Mouse (Mus musculus) lung, postnatal 10 days (tissue): ENCODE results near the gene Insr.
A peak's percentile ranks its signal among the peaks of the same experiment; 100 is the strongest.
"Not testable (repeated sequence)": the region's sequence is repeated elsewhere in the genome, so short reads cannot be mapped to it uniquely, and the experiment has no call there.

ENCODE experiments used
- DNase-seq: peaks from one replicate; pipeline ENCODE4 v3.0.0; 2021

Insr gene

GRCm38 (mm10) chr8:3230118-3231060, 49.0 kb downstream of the Insr start:
- no peak for DNase-seq

DNA sequence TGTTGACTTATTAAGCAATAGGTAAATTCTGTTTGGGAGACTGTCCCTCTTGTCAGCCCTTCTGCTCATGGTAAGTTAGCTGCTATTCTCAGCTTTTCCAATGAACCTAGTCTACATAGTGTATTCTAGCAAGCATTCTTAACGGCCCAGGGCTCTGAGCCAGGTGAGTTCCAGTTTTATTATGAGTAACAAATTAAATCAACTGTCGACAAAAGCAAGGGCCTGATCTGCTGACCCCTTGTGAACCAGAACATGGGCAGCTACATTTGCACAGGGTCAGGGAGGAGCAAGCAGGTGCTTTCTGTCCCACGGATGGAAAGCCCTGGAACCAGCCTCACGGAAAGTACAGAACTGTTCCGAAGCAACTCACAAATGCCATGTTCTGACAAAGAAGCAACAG, 52.0 kb downstream of the Insr start:
- DNase-seq = no peak

DNA sequence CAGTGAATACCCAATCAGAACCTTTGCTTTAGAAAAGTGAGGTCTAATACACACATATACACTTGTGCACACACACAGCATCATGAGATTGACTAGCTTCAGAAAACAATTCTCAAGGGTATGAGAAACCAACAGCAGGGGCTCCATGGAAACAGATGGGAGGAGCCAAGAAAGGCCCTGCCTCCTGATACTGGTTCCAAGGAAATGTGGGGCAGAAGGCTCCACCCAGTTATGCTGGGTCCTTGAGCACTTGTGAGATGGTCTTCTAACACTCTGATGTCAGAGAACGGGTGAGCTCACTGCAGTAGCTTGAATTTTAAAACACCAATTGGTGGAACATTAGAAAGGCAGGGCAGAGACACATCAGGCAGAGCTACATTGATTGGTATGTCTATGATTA, 53.7 kb downstream of the Insr start:
- DNase-seq = peak; percentile 57

GRCm38 (mm10) chr8:3225184-3225583, 54.2 kb downstream of the Insr start:
- no peak for DNase-seq

DNA sequence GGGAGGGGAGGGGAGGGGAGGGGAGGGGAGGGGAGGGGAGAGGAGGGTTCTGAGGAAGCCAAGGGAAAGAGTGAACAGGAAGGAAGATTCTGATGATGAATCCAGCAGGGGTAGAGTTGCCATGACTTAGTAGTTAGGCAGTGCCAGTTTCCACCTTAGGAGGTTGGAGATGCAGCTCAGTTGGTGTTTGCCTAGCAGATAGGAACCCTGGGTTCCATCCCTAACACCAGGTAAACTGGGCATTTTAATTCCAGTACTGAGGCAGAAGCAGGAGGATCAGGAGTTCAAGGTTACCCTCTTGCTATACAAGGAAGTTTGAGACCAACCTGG, 56.8 kb downstream of the Insr start:
- no peak for DNase-seq

DNA sequence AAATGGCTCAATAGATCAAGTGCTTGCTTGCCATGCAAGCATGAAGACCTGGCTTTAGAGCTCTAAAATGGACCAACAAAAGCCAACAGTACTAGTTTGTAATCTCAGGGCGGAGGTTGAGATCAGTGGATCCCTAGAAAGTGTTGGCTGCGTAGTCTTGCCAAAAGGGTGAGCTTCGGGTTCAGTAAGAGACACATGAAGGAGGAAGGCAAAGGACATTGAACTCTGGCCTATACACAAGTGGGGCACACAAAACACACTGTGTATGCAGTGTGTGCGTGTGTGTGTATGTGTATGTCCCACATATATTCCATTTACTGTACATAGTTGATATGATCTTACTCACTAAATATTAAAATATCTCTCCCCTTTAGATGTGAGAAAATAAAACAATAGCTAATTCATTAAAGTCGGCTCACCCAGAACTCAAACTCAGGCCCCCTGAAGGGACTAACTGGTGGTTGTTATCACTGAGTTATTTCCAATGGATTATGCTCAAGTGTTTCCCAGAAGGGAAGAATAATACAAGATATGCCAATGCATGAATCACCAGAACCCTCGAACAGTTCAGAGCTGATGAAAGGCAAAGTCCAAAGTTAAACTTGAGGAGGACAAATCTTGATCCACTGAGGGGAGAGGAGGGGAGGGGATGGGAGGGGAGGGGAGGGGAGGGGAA, 57.3 kb downstream of the Insr start:
- no peak for DNase-seq

GRCm38 (mm10) chr8:3221047-3221959, 58.1 kb downstream of the Insr start:
- DNase-seq = peak; percentile 97

GRCm38 (mm10) chr8:3220502-3220901, 58.9 kb downstream of the Insr start:
- peak; percentile 60 for DNase-seq

DNA sequence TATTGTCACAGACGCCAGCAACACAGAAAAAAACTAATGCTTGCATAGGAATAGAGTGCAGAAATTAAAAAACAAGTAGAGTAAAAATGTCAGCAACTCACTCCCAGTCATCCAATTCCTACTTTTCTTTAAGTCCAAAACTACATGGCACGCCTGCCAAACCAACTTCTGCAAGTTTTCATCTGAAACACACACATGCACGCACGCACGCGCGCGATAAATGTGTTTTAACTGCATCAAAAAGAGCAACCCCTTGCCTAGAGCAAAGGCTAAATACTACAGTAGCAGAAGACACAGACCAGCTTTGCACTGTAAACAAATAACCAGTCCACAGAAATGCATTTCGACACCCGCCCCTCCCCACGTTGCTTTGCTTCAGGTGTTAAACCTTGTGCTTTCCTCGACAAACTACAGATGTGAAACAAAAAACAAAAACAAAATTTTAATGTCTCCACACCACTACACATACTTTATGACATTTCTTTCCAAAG, 59.5 kb downstream of the Insr start:
- no peak for DNase-seq

GRCm38 (mm10) chr8:3219266-3219665, 60.2 kb downstream of the Insr start:
- no peak for DNase-seq

GRCm38 (mm10) chr8:3216541-3217092, 62.8 kb downstream of the Insr start:
- DNase-seq = no peak

DNA sequence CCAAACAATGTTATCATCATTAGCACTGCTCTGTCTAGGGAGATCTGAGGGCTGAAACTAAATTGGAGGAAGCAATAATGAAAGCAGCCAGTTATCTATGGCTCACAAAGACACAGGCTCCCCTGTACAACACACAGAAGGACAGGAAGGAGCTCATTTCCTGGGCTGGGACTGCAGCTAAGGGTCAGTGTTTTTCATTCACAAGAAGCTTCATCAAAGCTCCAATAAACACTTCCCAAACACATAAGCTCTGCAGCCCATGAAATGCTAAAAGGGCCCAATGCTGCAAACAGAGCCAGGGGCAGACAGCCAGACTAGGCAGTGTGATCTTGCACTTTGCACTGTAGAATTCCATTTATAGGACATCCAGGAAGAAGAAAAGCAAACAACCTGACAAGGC, 63.9 kb downstream of the Insr start:
- DNase-seq = peak; percentile 78

DNA sequence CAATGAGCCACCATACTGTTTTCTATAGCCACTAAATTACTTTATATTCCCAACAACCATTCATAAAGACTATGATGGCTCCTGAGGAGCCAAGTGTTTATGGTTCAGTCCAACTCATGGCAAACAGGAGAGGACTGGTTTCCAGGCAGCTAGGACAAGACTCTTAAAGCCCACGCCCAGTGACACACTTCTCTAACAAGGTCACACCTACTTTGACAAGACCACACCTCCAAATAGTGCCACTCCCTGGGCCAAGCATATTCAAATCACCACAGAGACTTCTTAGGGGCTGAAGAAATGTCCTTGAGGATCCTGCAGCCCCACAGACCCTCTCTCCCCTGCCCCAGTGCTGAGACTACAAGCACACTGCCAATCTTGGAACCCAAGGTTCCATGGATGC, 64.8 kb downstream of the Insr start:
- no peak for DNase-seq

GRCm38 (mm10) chr8:3211456-3211855, 68.0 kb downstream of the Insr start:
- peak; percentile 54 for DNase-seq

DNA sequence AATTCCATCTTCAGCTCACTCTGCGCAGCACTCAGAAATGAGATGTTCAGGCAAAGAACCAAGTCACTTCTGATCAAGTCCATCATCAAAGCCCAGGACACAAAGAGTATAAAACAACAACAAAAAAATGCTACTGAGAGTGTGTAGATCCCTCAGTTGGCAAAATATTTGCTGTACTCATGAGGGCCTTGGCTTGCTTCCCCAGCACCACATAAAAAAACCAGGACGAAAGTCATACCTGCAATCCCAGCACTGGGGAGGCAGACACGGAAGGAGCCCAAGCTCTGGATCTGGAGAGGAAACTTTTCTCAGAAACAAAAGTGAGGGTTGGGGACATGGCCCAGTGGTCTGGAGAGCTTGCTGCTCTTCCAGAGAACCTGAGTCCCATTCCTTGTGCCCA, 69.5 kb downstream of the Insr start:
- no peak for DNase-seq

GRCm38 (mm10) chr8:3209268-3209667, 70.1 kb downstream of the Insr start:
- DNase-seq = peak; percentile 59

DNA sequence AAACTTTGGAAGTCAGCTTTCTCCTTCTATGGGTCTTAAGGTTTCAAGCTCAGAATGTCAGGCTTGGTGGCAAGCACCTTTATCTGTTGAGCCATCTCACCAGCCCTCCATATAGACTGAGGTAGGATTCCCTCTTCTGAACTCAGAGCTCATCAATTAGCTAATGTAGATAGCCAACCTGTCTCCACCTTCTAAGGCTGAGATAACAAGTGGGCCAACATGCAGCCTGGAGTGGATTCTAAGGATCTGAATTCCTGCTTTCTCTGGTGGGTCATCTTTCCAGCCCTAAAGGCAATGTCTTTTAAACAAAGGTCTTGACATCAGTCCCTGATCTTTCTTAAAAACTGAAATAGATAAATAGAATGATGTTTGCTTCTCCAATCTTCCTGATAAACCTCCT, 70.7 kb downstream of the Insr start:
- no peak for DNase-seq

DNA sequence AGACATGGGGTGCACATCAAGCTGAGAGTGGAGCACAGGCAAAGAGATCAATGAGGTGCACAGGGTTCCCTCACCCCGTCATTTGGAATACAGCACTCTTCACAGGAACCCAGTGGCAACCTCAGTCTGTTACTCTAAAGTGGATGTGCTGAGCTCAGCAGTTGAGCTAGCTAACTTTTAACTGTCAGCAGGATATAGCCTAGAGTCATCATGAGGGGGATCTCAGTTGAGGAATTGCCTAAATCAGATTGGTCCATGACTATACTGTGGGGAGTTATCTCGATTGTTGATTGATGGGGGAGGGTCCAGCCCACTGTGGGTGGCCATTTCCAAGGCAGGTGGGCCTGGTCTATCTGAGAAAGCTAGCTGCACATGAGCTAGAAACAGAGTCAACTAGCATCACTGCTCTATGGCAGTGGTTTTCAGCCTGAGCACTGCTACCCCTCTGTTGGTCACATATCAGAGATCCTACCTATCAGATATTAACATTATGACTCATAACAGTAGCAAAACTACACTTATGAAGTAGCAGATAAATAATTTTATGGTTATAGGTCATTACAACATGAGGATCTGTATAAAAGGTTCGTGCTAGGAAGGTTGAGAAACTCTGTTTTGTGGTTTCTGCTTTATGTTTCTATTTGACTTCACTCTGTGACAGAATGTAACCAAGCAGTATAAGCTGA, 74.5 kb downstream of the Insr start:
- DNase-seq = no peak

- DNase-seq = no peak
These were observed 76.6 kb downstream of the Insr start for GRCm38 (mm10) chr8:3202792-3203191.

GRCm38 (mm10) chr8:3194297-3194696, 85.1 kb downstream of the Insr start:
- not testable (repeated sequence) for DNase-seq

- no peak for DNase-seq
These were observed 88.4 kb downstream of the Insr start for GRCm38 (mm10) chr8:3191006-3191405.

DNA sequence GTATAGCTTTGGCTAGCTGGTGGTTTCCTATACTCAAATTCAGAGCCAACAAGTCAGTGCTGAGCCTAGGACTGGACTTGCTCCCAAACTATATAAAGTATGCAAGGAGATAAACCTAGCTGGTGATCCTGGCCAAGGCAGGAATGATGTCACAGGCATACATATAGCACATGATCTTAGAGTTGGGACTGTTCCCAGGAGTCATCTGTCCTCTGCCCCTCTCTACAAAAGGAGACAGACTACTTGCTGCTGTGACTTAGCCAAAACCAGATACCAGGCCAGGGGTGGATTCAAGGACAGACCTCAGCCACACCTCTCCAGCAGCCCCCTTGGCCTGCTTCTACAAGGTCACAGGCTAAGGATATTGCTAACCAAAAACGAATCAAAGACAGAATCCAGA, 92.0 kb downstream of the Insr start:
- peak; percentile 10 for DNase-seq
